Mouse (Mus musculus) lung, embryonic 16.5 days (tissue): ENCODE data around the gene L3mbtl4. TPM values are rescaled to one million over a fixed set of nuclear protein-coding genes. Genes with fewer than 3 reads are reported as not detected.

Source experiments
- ATAC-seq: fragments of 200-750 bp; cut with Nextera tagmentation; 2 replicates; pipeline ENCODE4 v1.8.0; 2017; ENCODE audit warnings: low read depth, mild to moderate bottlenecking, moderate library complexity
- H3K27ac ChIP-seq: fragments of 300-500 bp; sonication (generic); 2 replicates; pipeline ENCODE4 v1.5.1; 2014; ENCODE audit warnings: mild to moderate bottlenecking, control low read depth, low read length
- H3K27me3 ChIP-seq: fragments of 300-500 bp; sonication (generic); 2 replicates; pipeline ENCODE4 v1.6.1; 2014; ENCODE audit warnings: low read depth, low read length, mixed read lengths; ENCODE audit not compliant: control insufficient read depth, insufficient read depth
- H3K36me3 ChIP-seq: fragments of 300-500 bp; sonication (generic); 2 replicates; pipeline ENCODE4 v1.6.1; 2014; ENCODE audit warnings: low read length; ENCODE audit not compliant: control insufficient read depth, insufficient read depth
- H3K4me1 ChIP-seq: fragments of 300-500 bp; sonication (generic); replicated peaks from 2 replicates; pipeline ENCODE4 v1.6.1; 2014; ENCODE audit warnings: low read length, mixed read lengths; ENCODE audit not compliant: control insufficient read depth, insufficient read depth
- H3K4me2 ChIP-seq: fragments of 300-500 bp; sonication (generic); 2 replicates; pipeline ENCODE4 v1.6.1; 2014; ENCODE audit warnings: low read depth, low read length, control low read depth
- H3K4me3 ChIP-seq: fragments of 300-500 bp; sonication (generic); 2 replicates; pipeline ENCODE4 v1.5.1; 2014; ENCODE audit warnings: mild to moderate bottlenecking, low read length, control low read depth
- H3K9ac ChIP-seq: fragments of 300-500 bp; sonication (generic); 2 replicates; pipeline ENCODE4 v1.6.1; 2014; ENCODE audit warnings: low read length, control low read depth
- H3K9me3 ChIP-seq: fragments of 300-500 bp; sonication (generic); 2 replicates; pipeline ENCODE4 v1.6.1; 2016; ENCODE audit warnings: low read length; ENCODE audit not compliant: control insufficient read depth
- WGBS: fragments of 180-500 bp; shearing (Covaris S2); extraction: QIAGEN DNeasy Blood & Tissue Kit; methylation state at CpG from one replicate; pipeline ENCODE4 v1.1.7; 2014; 5-methylcytosine and 5-hydroxymethylcytosine counted together
- polyA plus RNA-seq: library from polyadenylated mRNA; unstranded; fragments of >200 nt; fragmentation: Nextera tagmentation; extraction: Ambion mirVana; gene quantifications from 2 replicates; pipeline ENCODE4 v1.2.1, GENCODE M21; 2015

Gene L3mbtl4
- polyA plus RNA-seq, 1 experiment from 2014 or later = 0.23 TPM

GRCm38 (mm10) chr17:68285119-68285782 lies 11.7 kb downstream of the L3mbtl4 start:
- Histone ChIP-seq H3K4me1 (no peaks in the 10 kb centered on the region), H3K27me3 (no peaks in the 10 kb centered on the region), H3K9me3 (no peaks in the 10 kb centered on the region), H3K9ac (no peak overlapping the region), H3K4me3 (no peak overlapping the region), H3K27ac (no peak overlapping the region), H3K4me2 (no peak overlapping the region), H3K36me3 (no peaks in the 10 kb centered on the region)
- WGBS = 49% methylated on average over 8 of the region's 8 CpGs
- ATAC-seq = no peak

- Histone ChIP-seq H3K27ac (no peak overlapping the region), H3K9ac (no peak overlapping the region), H3K4me2 (no peak overlapping the region), H3K4me3 (no peak overlapping the region), H3K4me1 (no peaks in the 10 kb centered on the region), H3K36me3 (no peaks in the 10 kb centered on the region), H3K9me3 (no peaks in the 10 kb centered on the region), H3K27me3 (no peaks in the 10 kb centered on the region)
- 0 out of 2 replicates have a peak, but pooled peaks have one; percentile 36 for ATAC-seq
- 72% methylated on average over 4 of the region's 4 CpGs for WGBS
Measured at GRCm38 (mm10) chr17:68288094-68288493, 14.5 kb downstream of the L3mbtl4 start.

- no peaks in the 10 kb centered on the region for H3K9me3 ChIP-seq
- no peaks in the 10 kb centered on the region for H3K36me3 ChIP-seq
- H3K4me3 ChIP-seq = no peak overlapping the region
- H3K27me3 ChIP-seq = no peaks in the 10 kb centered on the region
- no peak overlapping the region for H3K4me2 ChIP-seq
- peak; percentile 66 for ATAC-seq
- no peak overlapping the region for H3K9ac ChIP-seq
- WGBS = 63% methylated on average over 8 of the region's 8 CpGs
- no peak overlapping the region for H3K27ac ChIP-seq
- no peaks in the 10 kb centered on the region for H3K4me1 ChIP-seq
Measured at GRCm38 (mm10) chr17:68288699-68289098, 15.1 kb downstream of the L3mbtl4 start.

GRCm38 (mm10) chr17:68291713-68292364 lies 18.2 kb downstream of the L3mbtl4 start:
- WGBS = 59% methylated on average over 9 of the region's 9 CpGs
- Histone ChIP-seq H3K4me3 (no peak overlapping the region), H3K9me3 (no peaks in the 10 kb centered on the region), H3K27ac (no peak overlapping the region), H3K27me3 (no peaks in the 10 kb centered on the region), H3K4me1 (no peaks in the 10 kb centered on the region), H3K4me2 (no peak overlapping the region), H3K36me3 (no peaks in the 10 kb centered on the region), H3K9ac (no peak overlapping the region)
- ATAC-seq = no peak

- 58% methylated on average over 6 of the region's 6 CpGs for WGBS
- Histone ChIP-seq H3K4me3 (no peak overlapping the region), H3K9ac (no peak overlapping the region)
Measured at GRCm38 (mm10) chr17:68308381-68308780, 34.8 kb downstream of the L3mbtl4 start.

GRCm38 (mm10) chr17:68312286-68312927 lies 38.8 kb downstream of the L3mbtl4 start:
- Histone ChIP-seq H3K4me3 (no peak overlapping the region), H3K27me3 (no peaks in the 10 kb centered on the region), H3K4me1 (no peaks in the 10 kb centered on the region), H3K27ac (no peak overlapping the region), H3K9ac (no peak overlapping the region), H3K4me2 (no peak overlapping the region), H3K36me3 (no peaks in the 10 kb centered on the region), H3K9me3 (no peaks in the 10 kb centered on the region)
- 80% methylated on average over 5 of the region's 5 CpGs for WGBS
- ATAC-seq = no peak

More at GRCm38 (mm10) chr17:68308381-68308780, 34.8 kb downstream of the L3mbtl4 start:
- no peaks in the 10 kb centered on the region for H3K27me3 ChIP-seq
- no peaks in the 10 kb centered on the region for H3K4me1 ChIP-seq
- H3K4me2 ChIP-seq = no peak overlapping the region
- ATAC-seq = no peak
- no peaks in the 10 kb centered on the region for H3K9me3 ChIP-seq
- H3K36me3 ChIP-seq = no peaks in the 10 kb centered on the region
- H3K27ac ChIP-seq = no peak overlapping the region

- WGBS = 81% methylated on average over 8 of the region's 8 CpGs
- Histone ChIP-seq H3K4me2 (no peak overlapping the region), H3K9me3 (no peaks in the 10 kb centered on the region), H3K27me3 (no peaks in the 10 kb centered on the region), H3K36me3 (no peaks in the 10 kb centered on the region), H3K9ac (no peak overlapping the region), H3K27ac (no peak overlapping the region), H3K4me1 (no peaks in the 10 kb centered on the region), H3K4me3 (no peak overlapping the region)
- no peak for ATAC-seq
Measured at GRCm38 (mm10) chr17:68320940-68321339, 47.3 kb downstream of the L3mbtl4 start.

- no peaks in the 10 kb centered on the region for H3K9me3 ChIP-seq
- no peaks in the 10 kb centered on the region for H3K27me3 ChIP-seq
- no peaks in the 10 kb centered on the region for H3K4me1 ChIP-seq
- H3K4me3 ChIP-seq = no peak overlapping the region
- 34% methylated on average over 3 of the region's 3 CpGs for WGBS
- H3K4me2 ChIP-seq = no peak overlapping the region
- no peak overlapping the region for H3K9ac ChIP-seq
- no peak overlapping the region for H3K27ac ChIP-seq
- ATAC-seq = no peak
- H3K36me3 ChIP-seq = no peaks in the 10 kb centered on the region
Measured at GRCm38 (mm10) chr17:68322607-68323006, 49.0 kb downstream of the L3mbtl4 start.

- ATAC-seq = no peak
- WGBS = 78% methylated on average over 5 of the region's 5 CpGs
- H3K36me3 ChIP-seq = no peaks in the 10 kb centered on the region
- H3K4me2 ChIP-seq = no peak overlapping the region
- H3K27ac ChIP-seq = no peak overlapping the region
- no peaks in the 10 kb centered on the region for H3K4me1 ChIP-seq
- no peaks in the 10 kb centered on the region for H3K9me3 ChIP-seq
- no peak overlapping the region for H3K4me3 ChIP-seq
- H3K27me3 ChIP-seq = no peaks in the 10 kb centered on the region
- H3K9ac ChIP-seq = no peak overlapping the region
Measured at GRCm38 (mm10) chr17:68332225-68332624, 58.6 kb downstream of the L3mbtl4 start.
